Mouse (Mus musculus): Measurements from ENCODE around the gene Zfp566.

The Zfp566 gene

DNA sequence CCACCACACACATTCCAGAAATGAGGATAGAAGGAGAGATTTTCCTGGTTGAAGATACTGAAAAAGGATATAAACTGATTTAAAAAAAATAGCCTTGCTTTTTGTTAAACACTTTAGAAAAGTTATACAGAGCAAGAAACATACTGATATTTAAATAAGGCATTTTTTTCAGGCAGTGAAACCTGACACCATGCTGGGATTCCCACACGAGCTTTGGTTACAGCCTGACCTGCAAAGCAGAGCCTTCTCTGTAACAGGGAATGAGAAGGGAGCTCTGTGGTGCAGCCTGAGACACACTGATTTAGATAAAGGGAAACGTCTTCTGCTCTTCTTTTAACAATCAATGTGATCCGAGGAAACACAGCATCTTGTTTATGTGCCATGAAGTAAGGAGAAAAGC lies 36.7 kb downstream of the Zfp566 start:
- DNase-seq (ENCODE audit: low spot score) = peak; percentile 47

DNA sequence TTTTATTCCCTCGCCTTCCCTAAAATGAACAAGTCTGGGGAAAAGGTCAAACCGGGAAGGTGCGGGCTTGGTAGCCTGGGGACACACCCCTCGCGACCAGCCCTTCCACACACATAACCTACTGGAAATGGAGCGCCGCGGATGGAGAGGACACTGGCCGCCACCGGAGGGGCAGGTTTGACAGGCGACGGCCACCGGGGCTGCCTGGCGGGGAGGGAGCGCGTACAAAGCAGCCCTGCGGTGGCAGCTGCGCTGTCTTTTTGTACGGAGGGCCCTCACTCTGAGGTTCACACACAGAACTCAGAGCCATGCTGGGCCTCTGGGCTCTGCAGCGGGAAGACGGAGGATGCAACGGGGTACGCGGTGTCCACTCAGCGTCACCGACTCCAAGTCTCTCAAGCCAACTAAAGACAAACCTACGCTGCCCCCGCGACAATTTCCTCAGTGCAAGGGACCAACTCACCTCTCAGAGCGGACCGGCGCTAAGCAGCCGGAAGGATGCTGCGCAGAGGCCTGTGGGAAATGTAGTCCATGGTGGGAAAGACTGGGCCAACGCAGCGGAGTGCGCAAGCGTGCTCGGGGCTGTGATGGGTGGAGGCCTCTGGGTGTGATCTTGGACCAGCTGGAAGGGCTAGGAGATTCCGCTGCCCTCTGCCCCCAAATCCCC lies 39.3 kb downstream of the Zfp566 start, which contains the start of gene Zfp14:
Gene Zfp14 (minus strand): TSS at position 499 of the 667 bp plus-strand sequence.
- peak; percentile 96 for DNase-seq (ENCODE audit: low spot score)

DNA sequence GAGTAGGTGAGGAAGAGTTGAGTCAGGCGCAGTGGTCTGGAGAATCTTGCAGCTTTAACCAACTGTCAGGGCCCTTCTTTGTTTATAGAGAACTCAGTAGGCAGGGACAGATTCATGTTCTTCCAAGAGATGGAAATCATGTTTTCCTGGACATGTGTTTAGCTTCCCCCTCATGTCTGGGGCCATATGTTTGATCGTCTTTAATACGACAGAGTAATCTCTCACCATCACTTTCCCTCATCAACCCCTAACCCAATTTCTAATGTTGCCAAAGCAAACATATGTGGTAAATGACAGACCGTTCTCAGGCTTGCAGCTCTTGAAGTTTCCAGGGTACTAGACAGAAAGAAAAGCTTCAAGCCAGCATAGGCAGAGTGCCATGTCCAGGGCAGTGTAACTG lies 42.2 kb downstream of the Zfp566 start:
- DNase-seq (ENCODE audit: low spot score) = no peak

DNA sequence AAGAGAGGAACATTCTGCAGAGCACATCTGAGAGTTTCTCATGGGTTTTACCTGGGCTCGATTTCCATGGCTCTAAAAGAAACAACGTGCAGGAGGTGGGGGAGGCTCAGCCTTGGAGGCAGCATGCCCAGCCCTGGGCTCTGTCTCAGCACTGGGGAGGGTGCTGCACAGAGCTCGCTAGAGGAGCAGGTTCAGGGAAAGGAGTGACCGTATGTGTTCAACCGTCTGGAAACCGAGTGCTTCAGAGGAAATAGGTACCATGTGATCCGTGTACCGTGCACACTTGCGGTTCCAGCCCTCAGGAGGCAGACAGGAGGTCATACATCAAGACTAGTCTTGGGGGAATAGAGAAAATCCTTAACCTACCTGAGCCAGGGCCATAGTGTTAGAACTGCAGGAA lies 46.0 kb downstream of the Zfp566 start:
- DNase-seq (ENCODE audit: low spot score) = no peak

DNA sequence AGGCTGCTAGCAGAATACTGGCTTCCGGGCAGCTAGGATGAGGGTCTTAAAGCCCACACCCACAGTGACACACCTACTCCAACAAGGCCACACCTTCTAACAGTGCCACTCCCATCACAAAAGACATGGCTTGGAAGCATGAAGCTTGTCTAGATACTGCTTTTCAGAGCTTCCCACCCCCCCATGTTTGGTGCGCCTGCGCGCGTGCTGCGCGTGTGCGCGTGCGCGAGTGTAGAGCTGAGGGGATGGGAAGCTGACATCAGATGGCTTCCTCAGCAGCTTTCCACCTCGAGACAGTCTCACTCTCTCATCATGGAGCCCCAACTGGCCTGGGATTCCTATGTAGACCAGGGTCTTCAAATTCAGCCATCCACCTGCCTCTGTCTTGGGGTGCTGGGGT lies 56.0 kb downstream of the Zfp566 start:
- no peak for DNase-seq (ENCODE audit: low spot score)

GRCm38 (mm10) chr7:30031379-30031778 lies 58.9 kb downstream of the Zfp566 start:
- no peak for DNase-seq (ENCODE audit: low spot score)

DNA sequence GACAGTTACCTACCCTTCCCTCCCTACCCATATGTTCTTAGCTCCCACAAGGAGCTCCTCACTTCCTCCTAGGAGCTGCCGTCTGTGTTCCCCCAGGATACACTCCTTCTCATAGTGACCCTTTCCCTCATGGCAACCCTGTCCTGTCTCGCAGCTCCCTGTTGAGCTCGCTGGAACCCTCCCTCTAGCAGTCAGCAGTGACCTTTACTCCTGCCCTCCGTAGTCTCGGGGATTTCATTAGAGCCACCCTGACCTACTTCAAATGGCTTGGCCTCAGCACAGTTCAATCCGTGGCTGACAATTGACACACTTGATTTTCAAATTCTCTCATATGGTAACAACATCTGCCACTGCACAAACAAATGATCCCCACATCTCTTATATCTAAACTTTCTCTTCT lies 59.6 kb downstream of the Zfp566 start:
- DNase-seq (ENCODE audit: low spot score) = no peak

DNA sequence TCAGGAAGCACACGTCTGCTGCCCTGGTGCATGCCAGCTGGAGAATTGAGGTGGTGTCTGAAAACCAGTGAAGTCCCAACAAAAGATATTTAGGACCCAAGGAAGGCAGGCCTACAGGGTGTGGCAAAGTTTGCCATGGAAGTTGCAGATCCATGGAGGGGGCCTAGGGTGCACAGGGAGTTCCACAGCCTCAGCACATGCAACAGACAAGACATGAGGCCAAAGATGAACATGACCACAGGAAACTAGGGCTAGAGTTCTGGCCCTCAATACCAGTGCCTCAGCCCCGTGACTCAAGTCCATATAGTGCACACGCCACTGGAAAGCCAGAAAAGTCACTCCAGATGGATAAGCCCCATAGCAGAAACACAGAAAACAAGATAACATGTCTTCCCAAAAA lies 61.8 kb downstream of the Zfp566 start:
- DNase-seq (ENCODE audit: low spot score) = no peak
